Mouse (Mus musculus) midbrain, embryonic 13.5 days (tissue): ENCODE data around the gene Endov. TPM values are rescaled to one million over a fixed set of nuclear protein-coding genes. Genes with fewer than 3 reads are reported as not detected.

Experiments used
- ATAC-seq: fragments of 200-750 bp; cut with Nextera tagmentation; 2 replicates; pipeline ENCODE4 v1.8.0; 2017; ENCODE audit warnings: mild to moderate bottlenecking, moderate TSS enrichment, moderate library complexity
- H3K27ac ChIP-seq: fragments of 300-500 bp; sonication (generic); 2 replicates; pipeline ENCODE4 v1.5.1; 2015; ENCODE audit warnings: inconsistent platforms, mild to moderate bottlenecking, moderate library complexity
- H3K27me3 ChIP-seq: fragments of 300-500 bp; sonication (generic); 2 replicates; pipeline ENCODE4 v1.6.1; 2015; ENCODE audit warnings: mild to moderate bottlenecking, inconsistent platforms
- H3K36me3 ChIP-seq: fragments of 300-500 bp; sonication (generic); 2 replicates; pipeline ENCODE4 v1.6.1; 2015; ENCODE audit warnings: mild to moderate bottlenecking, inconsistent platforms
- H3K4me1 ChIP-seq: fragments of 300-500 bp; sonication (generic); replicated peaks from 2 replicates; pipeline ENCODE4 v1.6.1; 2015; ENCODE audit warnings: inconsistent platforms
- H3K4me2 ChIP-seq: fragments of 300-500 bp; sonication (generic); replicated peaks from 2 replicates; pipeline ENCODE4 v1.6.1; 2015; ENCODE audit warnings: moderate library complexity, mild to moderate bottlenecking, inconsistent platforms
- H3K4me3 ChIP-seq: fragments of 300-500 bp; sonication (generic); replicated peaks from 2 replicates; pipeline ENCODE4 v1.5.1; 2015; ENCODE audit warnings: mild to moderate bottlenecking, inconsistent platforms
- H3K9ac ChIP-seq: fragments of 300-500 bp; sonication (generic); replicated peaks from 2 replicates; pipeline ENCODE4 v1.6.1; 2015; ENCODE audit warnings: mild to moderate bottlenecking, inconsistent platforms
- H3K9me3 ChIP-seq: fragments of 300-500 bp; sonication (generic); 2 replicates; pipeline ENCODE4 v1.6.1; 2016; ENCODE audit warnings: mild to moderate bottlenecking, inconsistent platforms
- WGBS: fragments of 180-500 bp; shearing (Covaris S2); methylation state at CpG from one replicate; pipeline ENCODE4 v1.1.7; 2015; 5-methylcytosine and 5-hydroxymethylcytosine counted together
- polyA plus RNA-seq: library from polyadenylated mRNA; unstranded; fragments of >200 nt; fragmentation: Nextera tagmentation; extraction: Ambion mirVana; gene quantifications from 2 replicates; pipeline ENCODE4 v1.2.1, GENCODE M21; 2015

Gene Endov
- polyA plus RNA-seq, 1 experiment from 2014 or later, result 22.8 TPM

DNA sequence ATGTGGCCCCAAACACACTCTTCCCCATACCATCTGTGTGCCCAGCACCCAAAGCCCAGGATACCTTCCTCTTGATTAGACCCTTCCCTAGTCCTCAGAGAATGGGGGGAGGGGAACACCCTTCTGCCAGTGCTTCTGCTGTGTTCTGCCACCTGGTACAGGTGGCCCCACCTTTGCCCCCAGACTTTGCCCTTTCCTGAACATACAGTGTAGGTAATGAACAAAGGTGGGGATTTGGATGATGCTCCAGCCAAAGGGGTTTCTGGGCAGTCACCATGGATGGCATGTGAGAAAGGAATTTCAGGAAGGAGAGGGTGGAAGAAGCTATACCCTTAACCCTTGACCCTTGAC lies 29.5 kb downstream of the Endov start:
- H3K4me3 ChIP-seq, result no peak overlapping the region
- H3K27me3 ChIP-seq, result no peaks in the 10 kb centered on the region
- no peak for ATAC-seq
- H3K9ac ChIP-seq, result no peak overlapping the region
- no peak overlapping the region for H3K4me2 ChIP-seq
- H3K27ac ChIP-seq, result no peak overlapping the region
- no peaks in the 10 kb centered on the region for H3K36me3 ChIP-seq
- H3K4me1 ChIP-seq, result peaks cover 24% of the 10 kb centered on the region
- 0 out of 2 replicates have a peak, but pooled peaks cover 4% of the 10 kb centered on the region for H3K9me3 ChIP-seq

DNA sequence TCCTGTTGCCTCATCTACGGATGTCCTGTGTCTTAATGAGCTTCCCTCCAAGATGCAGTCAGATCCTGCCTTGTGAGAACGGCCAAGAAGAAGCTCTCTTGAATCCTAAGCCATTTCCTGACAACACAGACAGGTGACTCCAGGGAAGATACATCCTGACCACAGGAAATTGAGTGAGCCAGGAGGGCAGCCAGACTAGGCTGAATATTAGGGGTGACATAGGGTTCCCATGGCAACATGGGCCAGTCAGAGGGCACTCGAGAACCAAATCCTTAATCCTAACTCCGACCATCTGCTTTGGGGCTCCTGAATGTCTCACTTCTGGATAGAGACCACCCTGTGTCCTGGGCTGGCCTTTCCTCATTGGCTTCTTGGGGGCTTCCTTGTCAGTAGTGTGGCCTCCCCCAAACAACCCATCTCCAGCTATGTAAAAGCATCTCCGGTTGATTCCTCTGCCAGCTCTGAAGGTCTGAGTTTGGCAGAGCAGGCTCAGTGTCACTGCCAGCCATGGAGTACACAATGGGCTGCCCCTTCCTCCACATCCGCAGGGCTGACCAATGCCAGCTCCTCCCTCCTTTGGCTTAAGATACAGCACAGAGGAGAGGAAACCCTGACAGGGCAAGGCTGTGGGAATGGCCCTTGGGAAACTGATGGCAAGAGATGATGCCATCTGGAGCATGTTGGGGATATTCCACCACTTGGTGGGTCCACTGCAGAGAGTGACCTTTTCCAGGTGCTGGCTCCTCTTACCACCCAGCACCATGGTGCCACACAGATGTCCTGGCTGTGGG lies 31.0 kb downstream of the Endov start:
- ATAC-seq, result no peak
- whole genome bisulfite sequencing, result 79% methylated on average over 6 of the region's 6 CpGs
- 0 out of 2 replicates have a peak, but pooled peaks cover 4% of the 10 kb centered on the region for H3K9me3 ChIP-seq
- no peak overlapping the region for H3K4me3 ChIP-seq
- peaks cover 9% of the 10 kb centered on the region for H3K4me1 ChIP-seq
- H3K36me3 ChIP-seq, result no peaks in the 10 kb centered on the region
- no peak overlapping the region for H3K9ac ChIP-seq
- no peaks in the 10 kb centered on the region for H3K27me3 ChIP-seq
- no peak overlapping the region for H3K4me2 ChIP-seq
- H3K27ac ChIP-seq, result no peak overlapping the region

DNA sequence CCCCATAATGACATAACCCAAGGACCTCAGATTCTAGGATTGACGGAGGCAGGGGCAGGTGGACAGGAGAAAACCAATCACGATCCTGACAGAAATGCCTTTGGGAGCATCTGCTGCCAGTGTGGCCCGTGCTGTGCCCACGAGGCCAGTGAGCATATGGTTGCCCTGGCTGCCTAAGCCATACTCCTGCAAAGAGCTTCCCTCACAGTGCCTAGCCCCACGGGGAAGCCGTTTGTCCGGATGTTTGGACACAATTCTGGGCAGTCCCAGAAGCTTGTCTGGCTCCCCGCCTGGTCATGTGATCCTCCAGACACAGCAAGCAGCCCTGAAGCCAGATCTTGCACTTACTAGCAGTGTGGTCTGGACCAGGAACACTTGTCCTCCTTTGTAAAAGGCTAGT lies 31.6 kb downstream of the Endov start:
- Histone ChIP-seq H3K9ac (no peak overlapping the region), H3K4me3 (no peak overlapping the region), H3K27ac (no peak overlapping the region), H3K4me2 (no peak overlapping the region), H3K9me3 (0 out of 2 replicates have a peak, but pooled peaks cover 4% of the 10 kb centered on the region), H3K27me3 (no peaks in the 10 kb centered on the region), H3K36me3 (no peaks in the 10 kb centered on the region), H3K4me1 (peaks cover 4% of the 10 kb centered on the region; the same call in 1 of the 2 replicates)
- 81% methylated on average over 8 of the region's 8 CpGs for WGBS
- no peak for ATAC-seq

DNA sequence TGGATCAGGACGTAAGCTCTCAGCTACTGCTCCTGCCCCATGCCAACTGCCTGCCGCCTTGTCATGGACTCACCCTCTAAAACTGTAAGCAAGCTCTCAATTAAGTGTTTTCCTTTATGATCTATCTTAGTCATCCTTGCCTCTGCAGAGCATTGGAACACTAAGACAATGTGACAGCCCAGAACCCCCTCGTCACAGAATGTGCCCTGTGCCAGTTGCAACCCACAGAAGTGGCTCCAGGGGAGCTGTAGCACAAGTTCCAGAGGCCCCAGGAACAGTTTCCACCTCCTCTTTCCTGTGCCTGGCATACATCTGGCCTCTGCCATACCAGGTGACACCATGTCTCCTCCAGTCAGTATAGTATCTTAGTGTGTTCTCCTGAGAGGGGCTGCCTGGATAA lies 32.2 kb downstream of the Endov start:
- Histone ChIP-seq H3K27me3 (no peaks in the 10 kb centered on the region), H3K27ac (no peak overlapping the region), H3K4me3 (no peak overlapping the region), H3K4me2 (no peak overlapping the region), H3K36me3 (no peaks in the 10 kb centered on the region), H3K9me3 (0 out of 2 replicates have a peak, but pooled peaks cover 4% of the 10 kb centered on the region), H3K4me1 (peaks cover 4% of the 10 kb centered on the region; the same call in 1 of the 2 replicates), H3K9ac (no peak overlapping the region)
- 92% methylated on average over 3 of the region's 3 CpGs for WGBS
- no peak for ATAC-seq

DNA sequence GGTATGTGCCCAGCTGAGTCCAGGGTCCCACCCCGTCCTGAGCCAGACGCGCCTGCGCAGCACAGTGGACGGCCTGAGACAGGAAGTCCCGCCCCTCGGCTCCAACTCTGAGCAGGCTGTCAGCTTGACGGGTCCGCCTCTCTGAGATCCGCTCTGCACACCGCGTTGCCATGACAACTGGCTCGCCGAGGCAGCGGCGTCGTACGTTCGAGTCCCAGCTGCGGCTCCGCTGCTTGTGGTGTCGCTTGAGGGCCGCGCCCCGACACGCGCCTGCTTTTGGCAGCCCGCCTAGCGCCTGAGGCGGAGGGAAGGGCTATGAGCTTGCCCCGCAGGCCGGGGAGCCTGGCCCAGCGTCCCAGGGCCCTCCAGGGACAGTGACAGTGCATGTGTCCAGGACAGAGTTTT lies 33.4 kb downstream of the Endov start:
- H3K27me3 ChIP-seq, result no peaks in the 10 kb centered on the region
- H3K36me3 ChIP-seq, result no peaks in the 10 kb centered on the region
- WGBS, result 1% methylated on average over 33 of the region's 33 CpGs
- peak overlapping the region; percentile 55 for H3K4me2 ChIP-seq
- H3K27ac ChIP-seq, result 0 out of 2 replicates have a peak overlapping the region, but pooled peaks have one; percentile 35
- peak; percentile 95 for ATAC-seq
- H3K9me3 ChIP-seq, result 0 out of 2 replicates have a peak, but pooled peaks cover 4% of the 10 kb centered on the region
- peak overlapping the region; percentile 38 for H3K4me3 ChIP-seq
- H3K9ac ChIP-seq, result no peak overlapping the region
- peaks cover 4% of the 10 kb centered on the region; the same call in 1 of the 2 replicates for H3K4me1 ChIP-seq

DNA sequence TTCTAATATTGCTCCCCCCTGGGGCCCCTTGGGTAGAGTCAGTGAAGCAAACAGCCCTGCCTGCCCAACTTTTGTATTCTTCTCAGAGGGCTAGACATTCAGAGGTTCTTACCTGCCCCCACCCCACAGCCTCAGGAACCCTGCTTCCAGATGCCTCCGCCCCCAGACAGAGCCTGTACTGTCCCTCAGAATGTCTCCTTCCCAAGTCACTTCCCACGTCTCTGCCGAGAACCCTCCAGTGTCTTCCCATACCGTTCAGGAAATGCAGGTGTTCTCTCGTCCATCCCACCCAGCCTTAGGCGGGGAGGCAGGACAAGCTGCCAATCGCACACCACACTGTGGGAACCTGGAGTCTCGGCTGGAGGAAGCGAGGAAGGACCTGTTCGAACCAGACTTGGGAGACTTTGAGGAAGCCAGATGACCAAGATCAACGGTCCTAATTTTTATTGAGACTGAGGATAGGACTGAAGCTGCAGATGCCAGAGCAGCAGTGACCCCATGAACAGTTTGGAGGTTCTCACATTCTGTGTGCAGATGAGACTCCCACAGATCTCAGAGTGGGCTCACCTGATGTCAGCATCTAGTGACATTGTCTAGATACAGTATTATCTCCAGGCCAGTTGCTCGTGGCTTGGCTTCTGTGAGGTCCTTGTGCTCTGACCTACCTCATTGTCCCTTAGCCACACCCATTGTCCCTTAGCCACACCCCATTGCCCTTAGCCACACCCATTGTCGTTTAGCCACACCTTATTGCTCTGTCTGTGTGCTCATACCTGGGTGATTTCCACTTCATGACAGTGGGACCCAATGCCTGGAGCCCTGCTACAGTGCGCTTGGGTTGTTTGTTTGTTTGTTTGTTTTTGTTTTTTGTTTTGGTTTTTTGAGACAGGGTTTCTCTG lies 35.2 kb downstream of the Endov start:
- H3K4me3 ChIP-seq, result no peak overlapping the region
- no peak overlapping the region for H3K9ac ChIP-seq
- no peak overlapping the region for H3K27ac ChIP-seq
- peaks cover 4% of the 10 kb centered on the region; the same call in 1 of the 2 replicates for H3K4me1 ChIP-seq
- no peaks in the 10 kb centered on the region for H3K36me3 ChIP-seq
- no peak for ATAC-seq
- 85% methylated on average over 14 of the region's 14 CpGs for WGBS
- H3K27me3 ChIP-seq, result no peaks in the 10 kb centered on the region
- H3K4me2 ChIP-seq, result no peak overlapping the region
- H3K9me3 ChIP-seq, result 0 out of 2 replicates have a peak, but pooled peaks cover 4% of the 10 kb centered on the region

DNA sequence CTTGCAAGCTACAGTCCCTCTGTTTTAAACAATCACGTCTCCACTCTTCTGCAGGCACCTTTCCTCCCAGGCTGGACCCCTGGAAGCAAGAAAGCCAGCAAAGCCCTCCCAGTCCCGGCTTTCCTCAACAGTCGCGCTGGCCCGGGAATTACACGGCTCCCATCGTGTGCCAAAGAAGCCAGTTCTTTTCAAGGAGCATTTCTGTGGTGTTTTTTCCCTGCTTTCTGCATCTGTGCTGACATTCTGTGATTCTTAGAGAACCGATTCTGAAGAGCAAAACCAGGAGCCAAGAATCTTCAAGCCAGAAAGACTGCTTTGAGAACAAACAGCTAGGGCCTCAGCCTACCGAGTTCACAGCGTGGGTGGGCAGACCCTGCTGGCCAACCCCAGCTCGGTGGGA lies 37.8 kb downstream of the Endov start:
- WGBS, result 65% methylated on average over 11 of the region's 11 CpGs
- Histone ChIP-seq H3K27ac (no peak overlapping the region), H3K36me3 (no peaks in the 10 kb centered on the region)

DNA sequence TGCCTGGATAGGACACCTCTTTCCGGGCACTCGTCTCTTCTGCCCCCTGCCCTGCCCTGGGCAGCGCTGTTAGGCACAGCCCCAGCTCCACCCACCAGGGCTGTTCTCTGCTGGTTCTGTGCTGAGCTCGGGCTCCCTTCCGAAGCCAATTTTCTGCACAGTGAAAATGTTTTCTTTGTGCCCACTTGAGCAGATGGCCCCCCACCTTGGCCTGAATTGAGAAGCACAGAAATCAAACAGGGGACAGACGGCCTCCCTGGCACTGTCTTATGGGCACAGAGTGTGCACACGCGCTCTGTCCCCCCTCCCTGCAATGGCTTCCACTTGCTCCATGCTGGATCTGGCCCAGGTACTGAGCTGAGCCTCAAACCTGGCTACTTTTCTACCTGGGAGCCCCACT lies 41.3 kb downstream of the Endov start:
- ATAC-seq, result no peak
- H3K4me1 ChIP-seq, result 0 out of 2 replicates have a peak, but pooled peaks cover 8% of the 10 kb centered on the region
- H3K27me3 ChIP-seq, result no peaks in the 10 kb centered on the region; the same call in 1 of the 2 replicates
- H3K4me3 ChIP-seq, result no peak overlapping the region
- H3K4me2 ChIP-seq, result no peak overlapping the region
- H3K27ac ChIP-seq, result no peak overlapping the region
- H3K9ac ChIP-seq, result 0 out of 2 replicates have a peak overlapping the region, but pooled peaks have one; percentile 7
- H3K36me3 ChIP-seq, result no peaks in the 10 kb centered on the region
- 73% methylated on average over 8 of the region's 8 CpGs for WGBS
- H3K9me3 ChIP-seq, result no peaks in the 10 kb centered on the region

More for the DNA sequence above, 37.8 kb downstream of the Endov start:
- no peak for ATAC-seq
- no peak overlapping the region for H3K4me2 ChIP-seq
- no peak overlapping the region for H3K9ac ChIP-seq
- H3K4me3 ChIP-seq, result no peak overlapping the region
- no peaks in the 10 kb centered on the region for H3K27me3 ChIP-seq
- no peaks in the 10 kb centered on the region for H3K9me3 ChIP-seq
- H3K4me1 ChIP-seq, result peaks cover 11% of the 10 kb centered on the region; the same call in 1 of the 2 replicates

DNA sequence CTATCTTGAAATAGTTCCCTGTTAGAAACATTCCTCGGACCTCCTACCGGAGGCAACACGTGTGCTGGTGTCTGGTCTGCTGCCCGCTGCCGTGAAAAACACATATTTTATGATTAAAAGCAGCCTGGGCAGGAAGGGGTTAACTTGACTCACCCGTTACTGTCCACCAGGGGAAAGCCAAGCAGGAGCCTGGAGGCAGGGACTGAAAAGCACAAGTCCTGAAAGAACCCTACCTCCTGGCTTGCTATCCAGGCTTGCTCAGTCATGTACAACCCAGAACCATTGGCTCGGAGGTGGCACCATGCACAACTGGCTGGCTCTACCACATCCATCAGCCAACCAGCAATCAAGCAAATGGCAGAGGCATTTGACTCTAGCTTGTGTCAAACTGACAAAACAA lies 42.6 kb downstream of the Endov start:
- WGBS, result 72% methylated on average over 7 of the region's 7 CpGs

DNA sequence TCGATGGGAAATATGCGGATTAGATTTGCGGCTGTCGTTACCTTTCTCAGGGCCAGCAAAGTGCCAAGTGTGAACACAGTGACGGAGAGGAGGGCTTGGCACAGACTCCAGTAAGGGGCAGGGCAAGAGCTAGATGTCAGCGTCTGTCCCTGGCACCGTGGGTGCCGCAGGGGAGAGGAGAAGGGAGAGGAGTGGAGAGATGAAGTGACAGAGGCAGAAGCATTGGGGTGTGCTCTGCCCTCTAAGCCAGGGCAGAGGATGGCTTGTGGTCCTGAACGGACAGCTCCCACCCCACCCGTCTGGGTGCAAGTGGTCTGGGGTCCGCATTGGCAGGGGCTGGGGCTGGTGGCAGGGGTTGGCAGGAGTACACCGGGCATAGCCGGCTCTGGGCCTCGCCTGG lies 48.8 kb downstream of the Endov start:
- peaks cover 54% of the 10 kb centered on the region for H3K27me3 ChIP-seq
- H3K27ac ChIP-seq, result no peak overlapping the region
- no peak for ATAC-seq
- H3K4me1 ChIP-seq, result peaks cover 25% of the 10 kb centered on the region
- no peak overlapping the region for H3K4me3 ChIP-seq
- H3K36me3 ChIP-seq, result no peaks in the 10 kb centered on the region
- H3K9me3 ChIP-seq, result no peaks in the 10 kb centered on the region
- WGBS, result 33% methylated on average over 13 of the region's 14 CpGs
- 0 out of 2 replicates have a peak overlapping the region, but pooled peaks have one; percentile 14 for H3K9ac ChIP-seq
- 0 out of 2 replicates have a peak overlapping the region, but pooled peaks have one; percentile 2 for H3K4me2 ChIP-seq

More for the DNA sequence above, 42.6 kb downstream of the Endov start:
- Histone ChIP-seq H3K4me1 (0 out of 2 replicates have a peak, but pooled peaks cover 8% of the 10 kb centered on the region), H3K27me3 (peaks cover 4% of the 10 kb centered on the region; the same call in 1 of the 2 replicates), H3K27ac (no peak overlapping the region), H3K36me3 (no peaks in the 10 kb centered on the region), H3K9ac (no peak overlapping the region), H3K4me3 (no peak overlapping the region), H3K9me3 (no peaks in the 10 kb centered on the region), H3K4me2 (no peak overlapping the region)
- no peak for ATAC-seq

DNA sequence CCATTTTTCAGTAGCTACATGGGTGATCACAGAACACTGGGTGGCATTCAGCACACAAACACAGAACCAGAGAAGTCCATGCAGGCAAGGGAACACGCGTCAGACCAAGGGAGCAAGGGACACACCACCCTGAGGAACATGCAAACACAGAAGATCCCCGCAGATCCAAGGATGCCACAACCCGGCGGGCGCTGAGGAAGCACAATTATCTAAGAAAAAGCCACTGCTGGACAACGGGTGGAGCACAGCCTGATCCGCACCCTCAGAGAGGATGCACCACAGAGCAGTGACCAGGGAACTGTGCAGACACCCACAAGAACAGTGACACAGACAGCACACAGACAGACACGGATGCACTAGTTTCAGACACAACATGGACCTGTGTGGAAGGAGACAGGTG lies 49.4 kb downstream of the Endov start:
- Histone ChIP-seq H3K4me1 (peaks cover 31% of the 10 kb centered on the region), H3K4me3 (no peak overlapping the region), H3K9me3 (no peaks in the 10 kb centered on the region), H3K9ac (no peak overlapping the region), H3K36me3 (no peaks in the 10 kb centered on the region), H3K27ac (no peak overlapping the region), H3K4me2 (no peak overlapping the region), H3K27me3 (peaks cover 61% of the 10 kb centered on the region)
- no peak for ATAC-seq
- 79% methylated on average over 9 of the region's 9 CpGs for WGBS

DNA sequence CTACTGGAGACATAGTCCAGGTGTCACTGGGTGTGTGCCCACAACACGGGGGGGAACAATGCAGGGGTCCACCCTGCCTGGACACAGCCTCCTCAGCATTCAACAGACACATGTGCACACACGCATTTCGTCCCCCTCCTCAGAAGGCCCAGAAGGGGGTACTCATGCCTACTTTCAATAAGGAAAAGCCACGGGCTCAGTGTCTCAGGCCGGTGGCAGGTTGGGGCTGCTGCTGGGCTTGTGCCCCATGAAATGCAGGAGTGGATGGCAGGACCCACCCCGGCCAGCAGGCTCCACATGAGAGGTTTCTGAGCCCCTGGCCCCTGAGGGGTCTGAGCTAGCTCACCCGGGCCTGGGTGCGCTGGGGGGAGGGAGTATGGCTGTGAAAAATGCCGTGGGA lies 49.9 kb downstream of the Endov start:
- Histone ChIP-seq H3K9me3 (no peaks in the 10 kb centered on the region), H3K36me3 (no peaks in the 10 kb centered on the region), H3K4me1 (peaks cover 36% of the 10 kb centered on the region), H3K9ac (no peak overlapping the region), H3K4me2 (no peak overlapping the region), H3K27me3 (peaks cover 66% of the 10 kb centered on the region), H3K4me3 (no peak overlapping the region), H3K27ac (no peak overlapping the region)
- ATAC-seq, result no peak
- WGBS, result 82% methylated on average over 9 of the region's 9 CpGs
